Mouse (Mus musculus) hindbrain, embryonic 13.5 days (tissue): ENCODE measurements around the gene Apol11a. TPM values are rescaled to one million over a fixed set of nuclear protein-coding genes. Genes with fewer than 3 reads are reported as not detected.
"Not testable (repeated sequence)": the region's sequence is repeated elsewhere in the genome, so short reads cannot be mapped to it uniquely, and the experiment has no call there.

ENCODE experiments used
- ATAC-seq: fragments of 200-750 bp; cut with Nextera tagmentation; 2 replicates; pipeline ENCODE4 v1.8.0; 2017; ENCODE audit warnings: moderate TSS enrichment; ENCODE audit not compliant: low FRiP score
- H3K27ac ChIP-seq: fragments of 300-500 bp; sonication (generic); 2 replicates; pipeline ENCODE4 v1.5.1; 2015; ENCODE audit warnings: inconsistent platforms, mild to moderate bottlenecking, moderate library complexity
- H3K27me3 ChIP-seq: fragments of 300-500 bp; sonication (generic); 2 replicates; pipeline ENCODE4 v1.6.1; 2015; ENCODE audit warnings: mild to moderate bottlenecking, inconsistent platforms
- H3K36me3 ChIP-seq: fragments of 300-500 bp; sonication (generic); 2 replicates; pipeline ENCODE4 v1.6.1; 2015; ENCODE audit warnings: mild to moderate bottlenecking, inconsistent platforms
- H3K4me1 ChIP-seq: fragments of 300-500 bp; sonication (generic); replicated peaks from 2 replicates; pipeline ENCODE4 v1.6.1; 2015; ENCODE audit warnings: inconsistent platforms
- H3K4me2 ChIP-seq: fragments of 300-500 bp; sonication (generic); 2 replicates; pipeline ENCODE4 v1.6.1; 2015; ENCODE audit warnings: inconsistent platforms, mild to moderate bottlenecking, moderate library complexity
- H3K4me3 ChIP-seq: fragments of 300-500 bp; sonication (generic); 2 replicates; pipeline ENCODE4 v1.5.1; 2015; ENCODE audit warnings: mild to moderate bottlenecking, inconsistent platforms
- H3K9ac ChIP-seq: fragments of 300-500 bp; sonication (generic); 2 replicates; pipeline ENCODE4 v1.6.1; 2015; ENCODE audit warnings: mild to moderate bottlenecking, inconsistent platforms
- H3K9me3 ChIP-seq: fragments of 300-500 bp; sonication (generic); 2 replicates; pipeline ENCODE4 v1.6.1; 2016; ENCODE audit warnings: inconsistent platforms
- WGBS: fragments of 180-500 bp; shearing (Covaris S2); methylation state at CpG from one replicate; pipeline ENCODE4 v1.1.7; 2015; 5-methylcytosine and 5-hydroxymethylcytosine counted together
- polyA plus RNA-seq: library from polyadenylated mRNA; unstranded; fragments of >200 nt; fragmentation: Nextera tagmentation; extraction: Ambion mirVana; gene quantifications from 2 replicates; pipeline ENCODE4 v1.2.1, GENCODE M21; 2015

The Apol11a gene
- polyA plus RNA-seq = not detected in 2 replicates

DNA sequence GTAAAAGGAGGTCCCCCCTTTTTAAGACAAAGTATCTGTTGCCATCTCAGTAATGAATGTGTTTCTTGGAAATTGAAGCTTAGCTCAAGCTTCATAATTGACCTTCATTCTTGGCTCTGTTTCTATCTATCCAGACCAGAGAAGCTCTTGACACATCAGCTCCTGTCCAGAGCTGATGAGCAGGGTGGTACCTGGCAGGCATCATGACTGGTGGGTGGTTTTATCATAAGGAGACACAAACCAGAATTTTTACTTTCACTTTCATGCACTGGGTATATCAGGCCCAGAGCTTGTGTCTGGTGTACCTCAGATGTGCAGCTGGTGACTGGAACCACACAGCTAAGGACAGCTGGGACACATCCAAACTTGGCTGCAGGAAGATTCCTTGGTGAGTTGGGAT lies at the start of gene Apol11a:
TSS of gene Apol11a (plus strand) at position 306 of the 400 bp plus-strand sequence.
- not testable (repeated sequence) for H3K27me3 ChIP-seq, H3K9ac ChIP-seq, H3K4me3 ChIP-seq, H3K36me3 ChIP-seq, ATAC-seq, H3K4me2 ChIP-seq, H3K9me3 ChIP-seq, H3K4me1 ChIP-seq, H3K27ac ChIP-seq

DNA sequence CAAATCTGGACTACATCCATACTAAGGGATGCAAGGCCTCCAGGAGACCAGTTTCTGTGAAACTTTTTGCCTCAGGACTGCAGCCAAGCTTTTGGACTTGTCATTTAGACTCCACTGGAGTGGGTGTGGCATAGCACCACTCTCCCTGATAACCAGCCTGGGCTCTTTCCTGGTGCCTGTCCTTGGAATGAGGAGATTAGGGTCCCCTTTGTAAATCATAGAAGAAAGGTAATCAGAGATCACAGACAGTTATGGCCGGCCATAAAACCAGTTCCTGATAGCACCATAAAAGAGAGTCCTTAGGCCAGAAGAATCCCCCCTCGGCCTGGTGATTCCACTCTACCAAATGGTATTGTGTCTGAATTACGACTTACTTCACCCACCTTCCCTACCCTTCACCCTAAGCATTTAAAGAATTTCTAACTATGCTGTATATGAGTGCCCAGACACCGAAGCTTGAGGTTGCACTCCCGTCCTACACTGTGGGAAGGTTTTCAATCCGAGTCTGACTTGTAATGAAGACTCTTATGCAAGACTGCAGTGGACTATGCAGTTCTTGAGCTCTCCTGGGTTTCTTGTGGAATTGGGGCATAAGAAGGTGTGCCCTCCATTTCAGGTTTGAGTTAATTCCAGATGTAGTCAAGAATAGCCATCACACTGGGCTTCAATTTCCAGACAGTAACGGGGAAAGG lies 33.2 kb upstream of the Apol11a start:
- H3K4me1 ChIP-seq, H3K4me2 ChIP-seq, ATAC-seq, H3K9ac ChIP-seq, H3K27me3 ChIP-seq, H3K27ac ChIP-seq, H3K36me3 ChIP-seq, H3K4me3 ChIP-seq, H3K9me3 ChIP-seq: not testable (repeated sequence)
- 88% methylated on average over 7 of the region's 7 CpGs for WGBS

DNA sequence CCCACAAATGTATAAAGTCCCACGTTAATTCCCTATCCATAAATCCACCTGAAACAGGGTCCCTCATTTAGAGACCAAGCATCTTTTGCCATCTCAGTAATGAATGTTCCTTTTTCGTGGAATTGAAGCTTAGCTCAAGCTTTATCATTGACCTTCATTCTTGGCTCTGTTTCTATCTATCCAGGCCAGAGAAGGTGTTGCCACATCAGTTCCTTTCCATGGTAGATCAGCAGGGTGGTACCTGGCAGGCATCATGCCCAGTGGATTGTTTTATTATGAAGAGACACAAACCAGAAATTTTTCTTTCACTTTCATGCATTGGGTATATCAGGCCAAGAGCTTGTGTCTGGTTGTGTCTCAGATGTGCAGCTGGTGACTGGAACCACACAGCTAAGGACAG lies 31.4 kb upstream of the Apol11a start, which contains the start of gene Apol10a:
TSS of gene Apol10a (plus strand) at position 355 of the 400 bp plus-strand sequence.
- not testable (repeated sequence) for ATAC-seq, H3K9me3 ChIP-seq
- WGBS = 87% methylated on average over 2 of the region's 2 CpGs

DNA sequence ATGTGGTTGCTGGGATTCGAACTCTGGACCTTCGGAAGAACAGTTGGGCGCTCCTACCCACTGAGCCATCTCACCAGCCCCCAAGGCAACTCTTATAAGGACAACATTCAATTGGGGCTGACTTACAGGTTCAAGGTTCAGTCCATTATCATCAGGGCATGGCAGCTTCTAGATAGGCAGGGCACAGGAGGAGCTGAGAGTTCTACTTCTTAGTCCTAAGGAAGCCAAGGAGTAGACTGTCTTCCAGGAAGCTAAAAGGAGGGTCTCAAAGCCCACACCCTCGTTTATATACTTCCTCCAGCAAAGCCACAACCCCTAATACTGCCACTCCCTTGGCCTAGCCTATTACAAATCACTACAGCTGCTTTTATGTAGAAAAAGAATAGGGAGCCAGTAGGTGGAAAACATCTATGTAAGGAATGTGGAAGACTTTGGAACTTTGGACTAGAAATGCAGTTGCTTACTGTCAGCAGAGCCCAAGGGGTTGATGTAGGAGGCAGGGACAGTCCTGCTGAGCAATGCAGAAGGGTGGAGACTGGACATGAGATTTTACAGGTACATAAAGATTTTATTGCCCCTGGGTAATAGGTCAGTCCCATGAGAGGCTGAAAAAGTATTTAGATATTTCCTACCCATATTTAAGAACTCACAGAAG lies 25.8 kb upstream of the Apol11a start:
- 73% methylated on average over 4 of the region's 4 CpGs for WGBS
- H3K9ac ChIP-seq = no peak overlapping the region

More for the DNA sequence above, 31.4 kb upstream of the Apol11a start, which contains the start of gene Apol10a:
- not testable (repeated sequence) for H3K27me3 ChIP-seq, H3K4me3 ChIP-seq, H3K4me2 ChIP-seq, H3K36me3 ChIP-seq, H3K4me1 ChIP-seq, H3K27ac ChIP-seq, H3K9ac ChIP-seq

DNA sequence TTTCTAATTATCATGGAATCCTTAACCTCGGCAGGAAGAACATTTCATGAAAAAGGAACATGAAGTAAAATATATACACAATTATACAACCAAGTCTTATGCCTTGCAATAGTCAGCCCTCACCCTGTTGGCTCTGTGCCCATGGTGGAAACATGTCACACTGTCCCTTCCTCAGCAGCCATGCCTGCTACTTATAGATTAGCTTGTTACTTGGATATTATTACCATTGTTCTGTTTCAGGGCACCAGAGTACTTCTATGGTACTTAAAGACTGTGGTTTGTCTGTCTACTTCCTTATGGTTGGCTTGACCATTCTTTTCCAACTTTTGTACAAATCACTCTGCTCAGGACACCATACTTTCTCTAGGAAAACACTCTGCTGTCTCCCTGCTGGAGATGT lies 14.9 kb upstream of the Apol11a start:
- not testable (repeated sequence) for H3K9me3 ChIP-seq, H3K4me3 ChIP-seq, H3K27ac ChIP-seq, ATAC-seq, H3K9ac ChIP-seq, H3K36me3 ChIP-seq, H3K4me1 ChIP-seq, H3K4me2 ChIP-seq, H3K27me3 ChIP-seq
- WGBS = no CpG with 5 or more reads among the region's 1 CpGs

More for the DNA sequence above, 25.8 kb upstream of the Apol11a start:
- H3K9me3 ChIP-seq = no peaks in the 10 kb centered on the region
- H3K4me2 ChIP-seq = no peak overlapping the region
- ATAC-seq = no peak
- no peaks in the 10 kb centered on the region for H3K27me3 ChIP-seq
- H3K36me3 ChIP-seq = no peaks in the 10 kb centered on the region
- no peak overlapping the region for H3K27ac ChIP-seq
- no peak overlapping the region for H3K4me3 ChIP-seq
- H3K4me1 ChIP-seq = no peaks in the 10 kb centered on the region

DNA sequence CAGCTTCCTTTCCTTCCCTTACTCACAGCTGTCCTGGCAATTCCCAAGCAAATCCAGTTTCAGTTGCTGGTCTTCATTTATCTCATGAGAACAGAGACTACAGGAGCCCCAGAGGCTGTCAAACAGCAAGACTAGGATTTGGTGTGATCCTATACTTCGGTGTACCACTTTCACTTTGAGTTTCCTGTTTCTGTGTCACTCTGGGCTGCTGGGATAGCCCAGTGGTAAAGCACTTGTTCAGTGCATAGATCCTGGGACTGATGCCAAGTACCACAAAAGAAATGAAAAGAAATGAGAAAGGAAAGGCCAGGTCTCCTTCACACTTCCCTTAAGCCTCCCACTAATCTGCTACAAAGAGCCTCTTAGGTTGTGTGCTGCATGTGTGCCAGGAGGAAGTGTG lies 13.4 kb upstream of the Apol11a start:
- not testable (repeated sequence) for H3K36me3 ChIP-seq, ATAC-seq, H3K9ac ChIP-seq, H3K4me2 ChIP-seq, H3K27me3 ChIP-seq, H3K4me3 ChIP-seq, H3K4me1 ChIP-seq, H3K27ac ChIP-seq, H3K9me3 ChIP-seq
- 84% methylated on average over 1 of the region's 1 CpGs for WGBS

DNA sequence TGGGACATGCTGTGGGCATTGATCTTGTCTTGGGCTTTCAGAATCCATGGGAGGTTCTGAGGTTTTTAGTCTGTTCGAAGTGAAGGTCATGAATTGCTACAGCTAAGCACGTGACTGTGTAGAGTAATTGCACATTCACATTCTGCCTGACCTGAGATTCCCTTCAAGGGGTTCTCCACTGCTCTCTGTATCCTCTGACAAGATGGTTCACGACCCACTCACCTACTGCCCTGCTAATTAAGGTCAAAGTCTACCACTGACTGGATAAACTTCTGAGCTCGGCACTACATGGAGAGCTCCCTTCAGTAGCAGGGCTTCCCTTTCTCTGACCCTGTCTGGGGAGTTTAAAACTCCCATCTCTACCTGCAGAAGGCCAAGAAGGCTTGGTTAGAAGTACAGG lies 12.5 kb downstream of the Apol11a start:
- not testable (repeated sequence) for ATAC-seq, H3K4me3 ChIP-seq, H3K9me3 ChIP-seq, H3K9ac ChIP-seq, H3K36me3 ChIP-seq, H3K27me3 ChIP-seq, H3K4me1 ChIP-seq, H3K27ac ChIP-seq, H3K4me2 ChIP-seq
- 80% methylated on average over 4 of the region's 4 CpGs for WGBS

DNA sequence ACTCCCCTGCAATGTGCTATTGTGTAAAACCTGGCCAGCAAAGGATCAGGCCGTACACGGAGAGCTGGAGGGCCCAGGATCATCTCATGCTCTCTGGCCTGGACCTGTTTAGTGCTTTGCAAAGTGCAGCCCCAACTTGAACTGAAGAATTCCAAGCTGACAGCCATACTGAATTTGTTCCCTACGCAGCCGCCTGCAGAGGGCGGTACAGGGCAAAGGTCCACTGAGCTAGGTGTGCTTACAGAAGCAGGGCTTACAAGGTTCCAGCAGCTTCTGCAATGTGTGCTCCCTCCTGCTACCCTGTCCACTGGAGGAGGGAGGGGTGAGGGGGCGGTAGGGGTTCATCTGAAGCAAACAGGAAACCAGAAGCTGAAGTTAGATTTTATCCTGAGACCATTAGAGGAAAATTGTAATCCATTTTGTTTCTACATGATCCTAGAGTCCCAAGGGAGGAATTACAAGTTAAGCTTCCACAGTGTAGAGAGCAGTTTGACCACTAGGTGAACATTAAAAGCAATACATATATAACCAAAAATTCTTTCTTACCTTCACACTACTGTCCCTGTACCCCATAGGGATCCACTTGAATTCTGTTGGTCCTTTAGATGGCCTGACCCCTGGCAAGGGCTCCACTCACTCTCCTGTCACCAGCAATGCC lies 15.2 kb downstream of the Apol11a start:
- not testable (repeated sequence) for H3K4me2 ChIP-seq, H3K9me3 ChIP-seq, H3K27me3 ChIP-seq, H3K4me1 ChIP-seq, H3K36me3 ChIP-seq, H3K9ac ChIP-seq, ATAC-seq, H3K4me3 ChIP-seq, H3K27ac ChIP-seq
- WGBS = 19% methylated on average over 6 of the region's 6 CpGs

DNA sequence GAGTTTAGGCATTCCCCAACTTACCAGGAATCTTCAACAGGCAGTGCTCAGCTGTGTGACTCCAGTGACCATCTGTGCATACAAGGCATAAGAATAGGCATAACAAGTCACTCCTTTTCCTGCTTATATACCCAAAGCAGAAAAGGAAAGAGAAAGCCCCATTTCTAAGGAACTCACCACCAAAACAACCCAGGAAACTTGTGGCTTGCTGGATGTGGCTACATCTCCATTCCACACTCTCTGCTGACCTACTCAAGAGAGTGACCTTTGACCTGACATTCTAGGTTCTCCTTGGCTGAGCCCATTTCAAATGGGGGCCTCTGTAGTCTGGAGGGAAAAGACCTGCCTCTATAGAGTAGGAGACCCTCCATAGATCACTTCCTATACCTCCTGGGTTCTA lies 25.1 kb downstream of the Apol11a start, which contains the start of gene Apol7c:
TSS of gene Apol7c (minus strand) at position 101 of the 400 bp plus-strand sequence.
- Histone ChIP-seq H3K4me1 (no peaks in the 10 kb centered on the region), H3K36me3 (no peaks in the 10 kb centered on the region), H3K27ac (no peak within 1 kb of the TSS), H3K9ac (no peak within 1 kb of the TSS), H3K4me3 (no peak within 1 kb of the TSS), H3K9me3 (no peaks in the 10 kb centered on the region), H3K27me3 (no peaks in the 10 kb centered on the region), H3K4me2 (no peak within 1 kb of the TSS)
- no peak for ATAC-seq

DNA sequence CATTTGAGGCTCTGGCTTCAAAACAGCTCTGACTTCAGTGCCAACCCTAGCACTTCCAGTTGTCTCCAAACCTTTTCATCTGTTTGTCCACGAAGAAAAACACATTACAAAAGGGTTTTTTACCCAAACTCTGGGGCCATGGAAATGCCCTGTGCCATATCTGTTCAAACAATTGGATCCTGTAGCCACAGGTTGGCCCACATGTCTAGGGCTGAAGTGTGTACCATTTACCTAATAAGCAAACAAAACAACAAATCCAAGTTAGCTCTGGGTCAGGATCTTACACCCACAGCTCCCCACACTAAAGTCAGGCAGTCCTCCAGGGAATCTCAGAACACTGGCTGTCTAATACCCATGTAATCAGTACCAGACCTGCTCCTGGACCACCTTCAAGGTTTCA lies 31.1 kb downstream of the Apol11a start:
- ATAC-seq, H3K4me2 ChIP-seq, H3K27ac ChIP-seq, H3K4me1 ChIP-seq, H3K4me3 ChIP-seq, H3K36me3 ChIP-seq, H3K27me3 ChIP-seq, H3K9me3 ChIP-seq, H3K9ac ChIP-seq: not testable (repeated sequence)
- 57% methylated on average over 1 of the region's 1 CpGs for WGBS

DNA sequence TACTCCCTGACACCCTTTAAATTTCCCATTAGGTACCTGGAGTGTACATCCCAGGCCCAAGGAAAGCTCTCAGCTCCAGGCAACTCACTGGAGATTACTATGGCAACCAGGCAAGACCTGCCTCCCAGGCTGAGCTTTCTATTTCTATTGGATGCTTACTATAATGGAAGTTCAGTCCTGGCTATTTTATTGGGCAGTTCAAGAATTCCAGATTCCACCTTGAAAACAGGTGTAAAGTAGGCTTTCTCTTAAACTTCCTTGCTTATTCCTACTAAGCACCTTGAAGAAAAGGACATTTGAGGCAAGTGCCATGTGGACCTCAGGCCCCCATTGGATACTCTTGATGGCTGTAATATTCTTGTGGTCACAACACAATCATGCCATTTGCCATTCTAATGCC lies 53.7 kb downstream of the Apol11a start, which contains the start of gene 1700025B11Rik:
TSS of gene 1700025B11Rik (minus strand) at position 101 of the 400 bp plus-strand sequence.
- Histone ChIP-seq H3K4me3 (no peak within 1 kb of the TSS), H3K27me3 (no peaks in the 10 kb centered on the region), H3K9me3 (no peaks in the 10 kb centered on the region), H3K4me1 (no peaks in the 10 kb centered on the region), H3K9ac (no peak within 1 kb of the TSS), H3K36me3 (no peaks in the 10 kb centered on the region), H3K27ac (no peak within 1 kb of the TSS), H3K4me2 (no peak within 1 kb of the TSS)
- no peak for ATAC-seq

DNA sequence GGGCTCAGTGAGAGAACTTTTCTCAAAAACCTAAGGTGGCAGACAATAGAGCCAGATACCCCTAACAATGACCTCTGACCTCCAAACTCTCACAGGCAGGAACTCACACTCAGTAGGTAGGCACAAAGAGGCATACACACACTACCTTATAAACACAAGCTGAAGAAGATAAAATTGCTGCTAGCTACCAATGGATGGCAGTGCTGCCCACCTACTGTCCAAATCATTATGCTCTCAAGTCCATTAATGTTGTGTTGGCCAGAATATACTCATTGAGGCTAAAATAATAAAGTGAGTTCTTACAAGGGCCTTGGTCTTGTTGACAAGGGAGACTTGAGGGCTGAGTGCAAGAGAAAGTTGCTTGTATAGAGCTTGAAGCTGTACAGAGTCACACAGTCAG lies 55.1 kb downstream of the Apol11a start:
- no peak for ATAC-seq

More for the DNA sequence above, 55.1 kb downstream of the Apol11a start:
- Histone ChIP-seq H3K27ac (no peak overlapping the region), H3K4me3 (no peak overlapping the region), H3K4me2 (no peak overlapping the region), H3K36me3 (no peaks in the 10 kb centered on the region), H3K9me3 (no peaks in the 10 kb centered on the region), H3K27me3 (no peaks in the 10 kb centered on the region), H3K9ac (no peak overlapping the region), H3K4me1 (no peaks in the 10 kb centered on the region)
